Mouse (Mus musculus): ENCODE data around the gene Hebp2. TPM values are rescaled to one million over a fixed set of nuclear protein-coding genes. Genes with fewer than 3 reads are reported as not detected.

Hebp2 gene
- polyA plus RNA-seq, 1 experiment from 2014 or later, result 18.3 TPM

- Histone ChIP-seq H3K27ac (replicated peaks) (no peak overlapping the region), H3K4me2 (no peak overlapping the region), H3K4me1 (peaks cover 30% of the 10 kb centered on the region), H3K9me3 (replicated peaks) (no peaks in the 10 kb centered on the region), H3K4me3 (replicated peaks) (no peak overlapping the region), H3K9ac (replicated peaks) (no peak overlapping the region), H3K27me3 (replicated peaks) (no peaks in the 10 kb centered on the region), H3K36me3 (peaks cover 25% of the 10 kb centered on the region)
- 82% methylated on average over 4 of the region's 4 CpGs for whole genome bisulfite sequencing
- no peak for ATAC-seq (ENCODE audit: low FRiP score)
Measured at GRCm38 (mm10) chr10:18530161-18530560, 15.7 kb downstream of the Hebp2 start.

GRCm38 (mm10) chr10:18529177-18529576 lies 16.7 kb downstream of the Hebp2 start:
- Histone ChIP-seq H3K4me3 (replicated peaks) (no peak overlapping the region), H3K36me3 (peaks cover 35% of the 10 kb centered on the region), H3K4me1 (peaks cover 33% of the 10 kb centered on the region), H3K9ac (replicated peaks) (no peak overlapping the region), H3K9me3 (replicated peaks) (no peaks in the 10 kb centered on the region), H3K4me2 (no peak overlapping the region), H3K27ac (replicated peaks) (no peak overlapping the region), H3K27me3 (replicated peaks) (no peaks in the 10 kb centered on the region)
- ATAC-seq (ENCODE audit: low FRiP score), result no peak
- WGBS, result 86% methylated on average over 4 of the region's 4 CpGs

- H3K4me2 ChIP-seq, result no peak overlapping the region
- no peak overlapping the region for H3K4me3 ChIP-seq (replicated peaks)
- no peaks in the 10 kb centered on the region for H3K9me3 ChIP-seq (replicated peaks)
- peaks cover 33% of the 10 kb centered on the region for H3K4me1 ChIP-seq
- peaks cover 41% of the 10 kb centered on the region for H3K36me3 ChIP-seq
- H3K9ac ChIP-seq (replicated peaks), result no peak overlapping the region
- WGBS, result 47% methylated on average over 5 of the region's 5 CpGs
- H3K27me3 ChIP-seq (replicated peaks), result no peaks in the 10 kb centered on the region
- H3K27ac ChIP-seq (replicated peaks), result no peak overlapping the region
- ATAC-seq (ENCODE audit: low FRiP score), result no peak
Measured at GRCm38 (mm10) chr10:18528475-18528874, 17.4 kb downstream of the Hebp2 start.

- H3K4me1 ChIP-seq, result peaks cover 33% of the 10 kb centered on the region
- H3K4me3 ChIP-seq (replicated peaks), result no peak overlapping the region
- H3K9ac ChIP-seq (replicated peaks), result no peak overlapping the region
- no peak for ATAC-seq (ENCODE audit: low FRiP score)
- 71% methylated on average over 7 of the region's 7 CpGs for WGBS
- H3K36me3 ChIP-seq, result peaks cover 38% of the 10 kb centered on the region
- H3K4me2 ChIP-seq, result no peak overlapping the region
- no peaks in the 10 kb centered on the region for H3K27me3 ChIP-seq (replicated peaks)
- no peak overlapping the region for H3K27ac ChIP-seq (replicated peaks)
- H3K9me3 ChIP-seq (replicated peaks), result no peaks in the 10 kb centered on the region
Measured at GRCm38 (mm10) chr10:18527766-18528165, 18.1 kb downstream of the Hebp2 start.

DNA sequence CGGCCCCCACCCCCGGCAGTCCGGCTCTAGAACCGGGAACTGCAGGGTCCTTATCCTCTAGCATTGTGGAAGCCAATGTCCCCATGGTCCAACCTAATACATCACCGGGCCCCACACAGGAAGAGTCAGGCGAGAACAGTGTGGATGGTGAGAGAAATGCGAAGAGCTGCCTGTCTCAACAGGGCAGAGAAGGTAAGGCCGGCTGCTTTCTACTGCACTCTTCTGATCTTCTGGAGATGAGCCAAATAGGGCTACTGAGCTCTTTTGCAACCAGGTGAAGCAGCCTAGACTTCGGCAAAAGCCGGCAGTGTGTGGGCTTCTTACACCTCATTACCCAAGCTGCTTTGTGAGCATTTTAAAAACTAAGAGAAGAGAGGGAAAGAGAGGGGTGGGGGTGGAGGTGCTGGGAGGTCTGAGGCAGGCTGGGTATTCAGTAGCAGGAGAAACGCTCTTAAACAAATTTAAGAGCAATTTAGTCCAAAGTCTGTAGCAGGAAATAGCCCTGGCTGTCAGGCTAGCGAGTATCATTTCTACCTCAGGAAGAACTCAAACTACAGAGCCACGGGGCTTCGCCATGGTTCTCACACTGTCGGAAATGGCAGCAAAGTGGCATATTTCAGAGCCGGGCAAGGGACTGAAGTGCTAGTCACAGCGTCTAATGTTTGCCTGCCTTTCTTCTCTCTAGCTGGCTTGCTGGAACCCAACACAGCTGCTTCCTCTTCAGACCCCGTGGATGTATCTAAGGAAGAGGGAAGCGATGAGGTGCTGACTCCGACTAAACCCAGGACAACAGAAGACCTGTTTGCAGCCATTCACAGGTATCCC lies 18.8 kb downstream of the Hebp2 start:
- 64% methylated on average over 20 of the region's 20 CpGs for WGBS
- Histone ChIP-seq H3K9me3 (replicated peaks) (no peaks in the 10 kb centered on the region), H3K27ac (replicated peaks) (peak overlapping the region; percentile 65), H3K27me3 (replicated peaks) (no peaks in the 10 kb centered on the region), H3K36me3 (peaks cover 36% of the 10 kb centered on the region), H3K4me2 (no peak overlapping the region), H3K9ac (replicated peaks) (no peak overlapping the region), H3K4me3 (replicated peaks) (no peak overlapping the region), H3K4me1 (peaks cover 37% of the 10 kb centered on the region)
- peak; percentile 42 for ATAC-seq (ENCODE audit: low FRiP score)

DNA sequence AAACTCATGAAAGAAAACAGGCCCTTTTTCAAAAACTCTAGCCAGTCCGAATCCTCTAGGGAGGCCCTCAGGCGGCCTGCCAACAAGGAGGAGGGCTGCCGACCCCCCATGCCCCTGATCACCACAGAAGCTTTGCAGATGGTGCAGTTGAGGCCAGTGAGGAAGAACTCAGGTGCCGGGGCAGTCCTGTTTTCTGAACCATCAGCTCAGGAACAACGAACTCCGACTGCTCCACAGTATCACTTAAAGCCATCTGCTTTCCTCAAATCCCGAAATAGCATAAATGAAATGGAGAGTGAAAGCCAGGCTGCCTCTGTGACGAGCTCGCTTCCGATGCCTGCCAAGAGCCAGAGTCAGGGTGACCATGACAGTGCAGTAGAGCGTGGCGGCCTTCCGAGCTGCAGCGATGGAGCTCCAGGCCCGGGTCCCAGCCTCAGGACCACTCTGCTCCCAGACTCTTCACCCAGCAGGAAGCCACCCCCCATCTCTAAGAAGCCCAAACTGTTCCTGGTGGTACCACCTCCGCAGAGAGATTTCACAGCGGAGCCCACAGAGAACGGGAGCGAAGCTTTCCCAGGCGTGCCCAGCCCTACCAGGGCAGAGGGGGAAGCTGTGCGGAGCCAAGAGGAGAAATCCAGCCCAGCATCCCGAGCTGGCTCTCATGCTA lies 19.6 kb downstream of the Hebp2 start:
- peaks cover 37% of the 10 kb centered on the region for H3K4me1 ChIP-seq
- ATAC-seq (ENCODE audit: low FRiP score), result peak; percentile 48; the same call in 1 of the 2 replicates
- H3K9me3 ChIP-seq (replicated peaks), result no peaks in the 10 kb centered on the region
- WGBS, result 73% methylated on average over 22 of the region's 22 CpGs
- no peak overlapping the region for H3K9ac ChIP-seq (replicated peaks)
- H3K27me3 ChIP-seq (replicated peaks), result no peaks in the 10 kb centered on the region
- peaks cover 29% of the 10 kb centered on the region for H3K36me3 ChIP-seq
- H3K27ac ChIP-seq (replicated peaks), result peak overlapping the region; percentile 65
- no peak overlapping the region for H3K4me2 ChIP-seq
- no peak overlapping the region for H3K4me3 ChIP-seq (replicated peaks)

GRCm38 (mm10) chr10:18525726-18526125 lies 20.1 kb downstream of the Hebp2 start:
- H3K9ac ChIP-seq (replicated peaks), result no peak overlapping the region
- H3K27me3 ChIP-seq (replicated peaks), result no peaks in the 10 kb centered on the region
- 65% methylated on average over 9 of the region's 9 CpGs for WGBS
- no peak for ATAC-seq (ENCODE audit: low FRiP score)
- H3K4me2 ChIP-seq, result no peak overlapping the region
- peak overlapping the region; percentile 65 for H3K27ac ChIP-seq (replicated peaks)
- H3K36me3 ChIP-seq, result peaks cover 27% of the 10 kb centered on the region
- H3K9me3 ChIP-seq (replicated peaks), result no peaks in the 10 kb centered on the region
- H3K4me3 ChIP-seq (replicated peaks), result no peak overlapping the region
- H3K4me1 ChIP-seq, result peaks cover 37% of the 10 kb centered on the region

GRCm38 (mm10) chr10:18525311-18525710 lies 20.6 kb downstream of the Hebp2 start:
- no peaks in the 10 kb centered on the region for H3K27me3 ChIP-seq (replicated peaks)
- H3K36me3 ChIP-seq, result peaks cover 27% of the 10 kb centered on the region
- no peak overlapping the region for H3K27ac ChIP-seq (replicated peaks)
- 84% methylated on average over 15 of the region's 15 CpGs for WGBS
- no peaks in the 10 kb centered on the region for H3K9me3 ChIP-seq (replicated peaks)
- ATAC-seq (ENCODE audit: low FRiP score), result 0 out of 2 replicates have a peak, but pooled peaks have one; percentile 22
- H3K4me1 ChIP-seq, result peaks cover 37% of the 10 kb centered on the region
- no peak overlapping the region for H3K4me3 ChIP-seq (replicated peaks)
- no peak overlapping the region for H3K9ac ChIP-seq (replicated peaks)
- H3K4me2 ChIP-seq, result no peak overlapping the region

GRCm38 (mm10) chr10:18522556-18522955 lies 23.3 kb downstream of the Hebp2 start:
- WGBS, result 41% methylated on average over 2 of the region's 2 CpGs
- Histone ChIP-seq H3K36me3 (peaks cover 20% of the 10 kb centered on the region), H3K27ac (replicated peaks) (no peak overlapping the region), H3K4me3 (replicated peaks) (no peak overlapping the region), H3K4me1 (peaks cover 37% of the 10 kb centered on the region), H3K4me2 (no peak overlapping the region), H3K27me3 (replicated peaks) (no peaks in the 10 kb centered on the region), H3K9me3 (replicated peaks) (no peaks in the 10 kb centered on the region), H3K9ac (replicated peaks) (no peak overlapping the region)
- no peak for ATAC-seq (ENCODE audit: low FRiP score)

DNA sequence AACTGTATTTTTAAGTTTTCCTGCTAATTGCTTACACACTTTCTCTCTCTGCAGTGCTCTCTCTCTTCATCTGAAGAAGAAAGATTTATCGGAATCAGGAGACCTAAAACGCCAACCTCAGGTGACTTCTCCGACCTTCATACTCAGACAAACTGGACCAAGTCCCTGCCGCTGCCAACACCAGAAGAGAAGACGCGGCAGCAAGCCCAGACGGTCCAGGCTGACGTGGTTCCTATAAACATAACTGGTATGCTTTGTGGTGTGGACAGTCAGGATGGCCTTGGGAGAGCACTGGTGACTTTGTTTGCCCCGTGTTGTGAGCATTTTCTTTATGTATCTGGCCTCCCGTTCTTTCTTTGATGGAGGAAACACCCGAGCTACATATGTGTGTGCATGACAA lies 34.4 kb downstream of the Hebp2 start:
- WGBS, result 95% methylated on average over 11 of the region's 11 CpGs
- no peaks in the 10 kb centered on the region for H3K27me3 ChIP-seq (replicated peaks)
- no peak overlapping the region for H3K27ac ChIP-seq (replicated peaks)
- no peak for ATAC-seq (ENCODE audit: low FRiP score)
- peaks cover 18% of the 10 kb centered on the region for H3K4me1 ChIP-seq
- H3K9me3 ChIP-seq (replicated peaks), result no peaks in the 10 kb centered on the region
- no peak overlapping the region for H3K4me2 ChIP-seq
- H3K4me3 ChIP-seq (replicated peaks), result no peak overlapping the region
- H3K9ac ChIP-seq (replicated peaks), result no peak overlapping the region
- peaks cover 8% of the 10 kb centered on the region for H3K36me3 ChIP-seq

- no peaks in the 10 kb centered on the region for H3K27me3 ChIP-seq (replicated peaks)
- H3K4me3 ChIP-seq (replicated peaks), result no peak overlapping the region
- H3K4me2 ChIP-seq, result no peak overlapping the region
- H3K9me3 ChIP-seq (replicated peaks), result no peaks in the 10 kb centered on the region
- H3K9ac ChIP-seq (replicated peaks), result no peak overlapping the region
- no peak for ATAC-seq (ENCODE audit: low FRiP score)
- peaks cover 26% of the 10 kb centered on the region for H3K4me1 ChIP-seq
- peaks cover 8% of the 10 kb centered on the region for H3K36me3 ChIP-seq
- H3K27ac ChIP-seq (replicated peaks), result no peak overlapping the region
- WGBS, result 81% methylated on average over 3 of the region's 3 CpGs
Measured at GRCm38 (mm10) chr10:18510663-18511062, 35.2 kb downstream of the Hebp2 start.

DNA sequence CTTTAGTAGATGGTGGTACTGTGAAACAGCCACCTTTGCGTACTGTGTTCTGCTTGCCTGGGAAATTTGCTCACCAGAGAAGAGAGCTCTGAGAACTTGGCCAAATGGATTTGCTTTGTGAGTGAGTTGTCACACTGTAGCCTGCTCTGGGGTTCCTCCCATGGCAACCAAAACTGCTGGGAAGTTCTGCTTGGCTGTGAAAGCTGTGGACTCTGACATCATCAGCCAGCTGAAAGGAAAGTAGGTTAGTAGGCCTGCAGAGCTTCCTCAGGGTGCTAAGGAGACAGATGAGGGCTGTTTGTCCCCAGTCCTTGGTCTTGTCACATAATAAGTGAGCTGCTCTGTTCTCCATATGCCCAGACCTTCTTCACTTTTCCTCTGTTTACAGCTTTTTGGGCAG lies 37.3 kb downstream of the Hebp2 start:
- 48% methylated on average over 1 of the region's 1 CpGs for WGBS
- H3K27ac ChIP-seq (replicated peaks), result peak overlapping the region; percentile 69
- peak; percentile 66 for ATAC-seq (ENCODE audit: low FRiP score)

More for the DNA sequence above, 37.3 kb downstream of the Hebp2 start:
- Histone ChIP-seq H3K36me3 (peaks cover 8% of the 10 kb centered on the region), H3K9ac (replicated peaks) (no peak overlapping the region), H3K4me3 (replicated peaks) (no peak overlapping the region), H3K27me3 (replicated peaks) (no peaks in the 10 kb centered on the region), H3K4me1 (peaks cover 30% of the 10 kb centered on the region), H3K4me2 (no peak overlapping the region), H3K9me3 (replicated peaks) (no peaks in the 10 kb centered on the region)

Measured in neural tube, embryonic 15.5 days (tissue).